Mouse (Mus musculus) hindbrain, embryonic 11.5 days (tissue): ENCODE data around the gene Dgkq. TPM values are rescaled to one million over a fixed set of nuclear protein-coding genes. Genes with fewer than 3 reads are reported as not detected.
"Not testable (repeated sequence)": the region's sequence is repeated elsewhere in the genome, so short reads cannot be mapped to it uniquely, and the experiment has no call there.

Experiments used
- ATAC-seq: fragments of 200-750 bp; cut with Nextera tagmentation; 2 replicates; pipeline ENCODE4 v1.8.0; 2017; ENCODE audit warnings: mild to moderate bottlenecking, moderate TSS enrichment, moderate library complexity; ENCODE audit not compliant: low FRiP score
- DNase-seq: peaks from one replicate; pipeline ENCODE4 v3.0.0-alpha.2; 2015; ENCODE audit warnings: low spot score
- H3K27ac ChIP-seq: fragments of 300-500 bp; sonication (generic); 2 replicates; pipeline ENCODE4 v1.5.1; 2014; ENCODE audit warnings: mild to moderate bottlenecking, low read depth, low read length
- H3K27me3 ChIP-seq: fragments of 300-500 bp; sonication (generic); 2 replicates; pipeline ENCODE4 v1.6.1; 2014; ENCODE audit warnings: mild to moderate bottlenecking, low read length, moderate library complexity, mixed read lengths; ENCODE audit not compliant: control insufficient read depth, insufficient read depth
- H3K36me3 ChIP-seq: fragments of 300-500 bp; sonication (generic); 2 replicates; pipeline ENCODE4 v1.6.1; 2014; ENCODE audit warnings: mild to moderate bottlenecking, low read length, moderate library complexity, mixed read lengths; ENCODE audit not compliant: control insufficient read depth, insufficient read depth
- H3K4me1 ChIP-seq: fragments of 300-500 bp; sonication (generic); replicated peaks from 2 replicates; pipeline ENCODE4 v1.6.1; 2014; ENCODE audit warnings: low read length, mixed read lengths; ENCODE audit not compliant: control insufficient read depth, insufficient read depth
- H3K4me2 ChIP-seq: fragments of 300-500 bp; sonication (generic); replicated peaks from 2 replicates; pipeline ENCODE4 v1.6.1; 2014; ENCODE audit warnings: mild to moderate bottlenecking, low read depth, low read length
- H3K4me3 ChIP-seq: fragments of 300-500 bp; sonication (generic); 2 replicates; pipeline ENCODE4 v1.5.1; 2014; ENCODE audit warnings: low read depth, low read length
- H3K9ac ChIP-seq: fragments of 300-500 bp; sonication (generic); 2 replicates; pipeline ENCODE4 v1.6.1; 2014; ENCODE audit warnings: low read depth, low read length
- H3K9me3 ChIP-seq: fragments of 300-500 bp; sonication (generic); 2 replicates; pipeline ENCODE4 v1.6.1; 2016; ENCODE audit warnings: low read length; ENCODE audit not compliant: control insufficient read depth
- WGBS: fragments of 180-500 bp; shearing (Covaris S2); extraction: QIAGEN DNeasy Blood & Tissue Kit; methylation state at CpG from one replicate; pipeline ENCODE4 v1.1.7; 2014; 5-methylcytosine and 5-hydroxymethylcytosine counted together
- polyA plus RNA-seq: library from polyadenylated mRNA; unstranded; fragments of >200 nt; fragmentation: Nextera tagmentation; extraction: Ambion mirVana; gene quantifications from 2 replicates; pipeline ENCODE4 v1.2.1, GENCODE M21; 2014

Dgkq gene
- polyA plus RNA-seq, 1 experiment from 2014 or later: 8.2 TPM

DNA sequence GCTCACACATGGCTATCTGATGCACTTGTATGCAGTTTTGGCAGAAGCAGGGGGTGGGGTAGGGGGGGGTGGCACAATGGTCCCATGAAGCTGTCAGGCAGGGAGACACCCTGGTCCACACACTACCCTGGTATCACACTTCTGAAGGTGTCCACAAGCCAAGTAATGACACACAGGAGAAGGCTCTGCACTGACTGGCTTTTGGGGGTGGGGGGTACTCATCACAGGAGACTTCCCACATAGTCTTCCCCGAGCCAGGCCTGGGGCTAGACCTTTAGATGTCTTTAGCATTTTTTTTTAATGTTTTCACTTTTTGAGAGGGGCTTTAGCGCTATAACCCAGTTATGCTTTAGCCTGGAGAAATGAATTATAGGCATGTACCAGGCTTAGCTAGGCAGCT lies 22.2 kb downstream of the Dgkq start:
- no peak for DNase-seq
- Histone ChIP-seq H3K9me3 (no peaks in the 10 kb centered on the region), H3K4me3 (no peak overlapping the region), H3K27ac (no peak overlapping the region), H3K9ac (no peak overlapping the region), H3K4me2 (no peak overlapping the region), H3K4me1 (no peaks in the 10 kb centered on the region), H3K27me3 (no peaks in the 10 kb centered on the region), H3K36me3 (peaks cover 5% of the 10 kb centered on the region; the same call in 1 of the 2 replicates)
- WGBS: 86% methylated on average over 2 of the region's 2 CpGs
- ATAC-seq: no peak

DNA sequence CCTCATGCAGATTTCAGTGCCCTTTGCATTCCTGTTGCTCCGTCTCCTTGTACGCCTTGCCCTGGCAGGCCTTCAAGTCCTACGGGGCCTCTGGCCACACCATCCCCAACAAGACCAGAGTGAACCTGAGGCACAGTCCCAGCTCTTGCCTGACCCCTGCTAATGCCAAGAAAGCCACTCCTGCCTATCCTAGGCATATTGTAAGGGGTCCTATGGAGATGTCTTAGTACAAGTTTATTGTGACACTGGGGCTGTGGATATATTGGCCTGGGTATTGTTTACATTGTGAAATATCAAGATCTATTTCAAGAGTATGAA lies 23.2 kb downstream of the Dgkq start:
- Histone ChIP-seq H3K4me3 (no peak overlapping the region), H3K4me2 (no peak overlapping the region), H3K9ac (no peak overlapping the region), H3K27me3 (no peaks in the 10 kb centered on the region), H3K9me3 (no peaks in the 10 kb centered on the region), H3K36me3 (peaks cover 5% of the 10 kb centered on the region; the same call in 1 of the 2 replicates), H3K4me1 (no peaks in the 10 kb centered on the region), H3K27ac (no peak overlapping the region)
- DNase-seq: no peak
- WGBS: 96% methylated on average over 3 of the region's 3 CpGs
- no peak for ATAC-seq

DNA sequence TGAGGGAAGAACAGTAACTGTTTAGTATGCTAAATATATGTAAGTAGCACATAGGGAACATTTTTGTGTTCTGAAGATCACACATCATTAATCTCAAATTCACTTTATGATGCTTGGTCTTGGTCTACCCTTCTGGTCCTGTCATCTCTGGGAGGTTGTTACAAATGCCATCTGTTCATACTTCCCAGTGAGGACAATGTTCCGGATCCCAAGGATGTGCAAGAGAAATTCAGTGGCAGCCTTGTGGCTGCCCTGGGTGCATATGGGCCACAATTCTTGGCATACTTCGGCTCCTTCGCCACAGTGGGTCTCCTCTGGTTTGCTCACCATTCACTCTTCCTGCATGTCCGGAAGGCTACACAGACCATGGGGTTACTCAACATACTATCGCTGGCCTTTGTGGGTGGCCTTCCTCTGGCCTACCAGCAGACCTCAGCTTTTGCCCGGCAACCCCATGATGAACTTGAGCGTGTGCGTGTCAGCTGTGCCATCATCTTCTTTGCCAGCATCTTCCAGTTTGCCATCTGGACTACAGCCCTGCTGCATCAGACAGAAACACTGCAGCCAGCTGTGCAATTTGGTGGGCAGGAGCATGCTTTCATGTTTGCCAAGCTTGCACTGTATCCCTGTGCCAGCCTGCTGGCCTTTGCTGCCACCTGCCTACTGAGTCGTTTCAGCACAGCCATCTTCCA lies 23.7 kb downstream of the Dgkq start:
- Histone ChIP-seq H3K9ac (no peak overlapping the region), H3K27ac (no peak overlapping the region), H3K4me1 (no peaks in the 10 kb centered on the region), H3K4me3 (no peak overlapping the region), H3K9me3 (no peaks in the 10 kb centered on the region), H3K36me3 (peaks cover 5% of the 10 kb centered on the region; the same call in 1 of the 2 replicates), H3K4me2 (no peak overlapping the region), H3K27me3 (no peaks in the 10 kb centered on the region)
- DNase-seq (no peak), ATAC-seq (no peak)
- WGBS: 94% methylated on average over 9 of the region's 9 CpGs

DNA sequence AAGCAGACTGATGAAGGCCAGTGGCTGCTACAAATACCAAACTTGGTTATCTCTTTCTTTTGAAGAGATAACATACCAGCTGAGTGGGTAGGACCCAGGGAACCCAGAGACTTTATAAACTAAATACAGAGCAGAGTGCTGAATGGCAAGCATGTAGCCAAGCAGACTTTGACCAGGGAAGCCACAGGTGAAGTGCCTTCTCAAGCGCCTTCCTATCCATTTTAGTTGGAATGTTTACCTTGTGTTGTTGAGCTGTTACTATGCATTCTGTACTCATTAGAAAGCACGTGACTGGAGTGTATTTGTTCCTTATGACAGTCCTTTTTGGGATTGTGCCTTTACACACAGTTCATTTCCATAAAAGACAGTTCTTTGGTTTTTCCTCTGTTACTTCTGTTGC lies 25.8 kb downstream of the Dgkq start:
- Histone ChIP-seq H3K4me3 (no peak overlapping the region), H3K4me2 (no peak overlapping the region), H3K9ac (no peak overlapping the region), H3K27ac (no peak overlapping the region), H3K4me1 (no peaks in the 10 kb centered on the region), H3K36me3 (peaks cover 5% of the 10 kb centered on the region; the same call in 1 of the 2 replicates), H3K9me3 (no peaks in the 10 kb centered on the region), H3K27me3 (no peaks in the 10 kb centered on the region)
- WGBS: 88% methylated on average over 2 of the region's 2 CpGs
- no peak for ATAC-seq
- no peak for DNase-seq

GRCm38 (mm10) chr5:108636172-108636571 lies 33.3 kb downstream of the Dgkq start:
- Histone ChIP-seq H3K27ac (no peak overlapping the region), H3K4me1 (no peaks in the 10 kb centered on the region), H3K9me3 (no peaks in the 10 kb centered on the region), H3K27me3 (no peaks in the 10 kb centered on the region), H3K9ac (no peak overlapping the region), H3K4me2 (no peak overlapping the region), H3K36me3 (no peaks in the 10 kb centered on the region), H3K4me3 (no peak overlapping the region)
- no peak for DNase-seq
- no peak for ATAC-seq
- WGBS: 79% methylated on average over 4 of the region's 4 CpGs

DNA sequence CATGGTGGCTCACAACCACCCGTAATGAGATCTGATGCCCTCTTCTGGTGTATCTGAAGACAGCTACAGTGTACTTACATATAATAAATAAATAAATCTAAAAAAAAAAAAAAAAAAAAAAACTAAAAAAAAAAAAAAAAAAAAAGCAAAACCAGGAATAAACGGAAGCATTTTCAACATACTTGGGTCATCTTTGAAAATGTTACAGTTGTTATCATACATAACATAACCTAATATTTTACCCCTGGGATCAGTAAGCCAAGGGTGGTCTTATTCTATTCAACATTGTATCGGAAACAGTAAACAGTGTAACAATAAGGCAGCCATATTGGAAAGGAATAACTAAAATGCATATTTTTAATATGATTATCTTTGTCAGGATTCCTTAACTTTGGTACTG lies 35.4 kb downstream of the Dgkq start:
- WGBS: 95% methylated on average over 2 of the region's 3 CpGs
- H3K27ac ChIP-seq, ATAC-seq: not testable (repeated sequence)

GRCm38 (mm10) chr5:108633676-108634075 lies 35.8 kb downstream of the Dgkq start:
- whole genome bisulfite sequencing: 79% methylated on average over 4 of the region's 4 CpGs
- Histone ChIP-seq H3K36me3 (no peaks in the 10 kb centered on the region), H3K27ac (no peak overlapping the region), H3K9me3 (no peaks in the 10 kb centered on the region), H3K27me3 (no peaks in the 10 kb centered on the region), H3K4me2 (no peak overlapping the region), H3K4me3 (no peak overlapping the region), H3K9ac (no peak overlapping the region), H3K4me1 (peaks cover 2% of the 10 kb centered on the region; the same call in 1 of the 2 replicates)
- ATAC-seq: no peak
- no peak for DNase-seq

More for the DNA sequence above, 35.4 kb downstream of the Dgkq start:
- not testable (repeated sequence) for H3K9me3 ChIP-seq, H3K4me2 ChIP-seq, H3K36me3 ChIP-seq, H3K9ac ChIP-seq, H3K27me3 ChIP-seq, H3K4me3 ChIP-seq, H3K4me1 ChIP-seq, DNase-seq

- peak within 1 kb of the TSS; percentile 80 for H3K27ac ChIP-seq
- no peaks in the 10 kb centered on the region for H3K36me3 ChIP-seq
- DNase-seq (peak; percentile 96), ATAC-seq (peak; percentile 97)
- WGBS: under 1% methylated on average over 58 of the region's 58 CpGs
- H3K27me3 ChIP-seq: no peaks in the 10 kb centered on the region
- H3K9ac ChIP-seq: peak within 1 kb of the TSS; percentile 87
- H3K4me1 ChIP-seq: peaks cover 2% of the 10 kb centered on the region; the same call in 1 of the 2 replicates
- peak within 1 kb of the TSS; percentile 81 for H3K4me2 ChIP-seq
- peak within 1 kb of the TSS; percentile 62 for H3K4me3 ChIP-seq
- H3K9me3 ChIP-seq: no peaks in the 10 kb centered on the region
These were observed 39.6 kb downstream of the Dgkq start, which contains the start of the genes Gak and Tmem175 for GRCm38 (mm10) chr5:108629634-108630483. Gene Gak, minus strand, starts transcription at chr5:108629755. Gene Tmem175, plus strand, starts transcription at chr5:108629770.
